Mouse (Mus musculus) small intestine, adult 2 months (tissue): ENCODE data around the gene Ttc37.

Experiments used
- CTCF ChIP-seq: fragments of 200-500 bp; IDR thresholded peaks from 2 replicates; pipeline ENCODE4 v1.5.1; 2012; ENCODE audit warnings: low read depth, mild to moderate bottlenecking, control low read depth, inconsistent platforms, low read length, moderate library complexity, mixed read lengths; ENCODE audit not compliant: insufficient replicate concordance, insufficient read length; ENCODE audit errors: extremely low read depth
- POLR2A ChIP-seq: fragments of 200-500 bp; IDR thresholded peaks from 2 replicates; pipeline ENCODE4 v1.6.1; 2012; ENCODE audit warnings: low read depth, mild to moderate bottlenecking, control low read depth, inconsistent platforms, low read length, moderate library complexity

- TF ChIP-seq CTCF (no peak), POLR2A (no peak)
Measured at GRCm38 (mm10) chr13:76150483-76150882, 51.9 kb downstream of the Ttc37 start.
